ENCODE assay signal across 9 mouse cellular contexts in genomic region chr12:112263283-112264056, GRCm38 (mm10).
DNase-seq lines count a peak whose midpoint lies in the region; ATAC-seq and TF ChIP-seq lines count a peak whose summit lies in the region.
"Had no signal": no experiment of that assay in that cellular context is flagged by ENCODE, and none has a peak within 500 bp of the region (broad histone marks: within the 10 kb centered on the region; RNA-seq: fewer than 3 reads in every experiment).

No protein-coding gene starts in this region.

- H3K4me1 ChIP-seq in lung, postnatal 0 days (ENCODE audit: insufficient read depth, low read depth, low read length) = no peaks in the 10 kb centered on the region

- H3K4me2 ChIP-seq in lung, postnatal 0 days (replicated peaks; ENCODE audit: low read depth, low read length) = no peak overlapping the region
- H3K4me2 ChIP-seq: embryonic facial prominence, embryonic 13.5 days had no signal

- no peak for ATAC-seq in inflammation-experienced regulatory T-cells, adult 6 months
- ATAC-seq in lung, postnatal 0 days = no peak

- 72% methylated on average over 14 of the region's 14 CpGs for WGBS in lung, postnatal 0 days

- no peak for TF ChIP-seq EP300 in lung, postnatal 0 days (IDR thresholded peaks at IDR 0.05)

- DNase-seq in adrenal gland, postnatal 14 days = peak; percentile 58
- DNase-seq in adrenal gland, adult 18-20 months (ENCODE audit: low spot score in 2 of 2) = no peak
- DNase-seq in MN1 (ENCODE audit: low spot score) = peak; percentile 61
- DNase-seq in cerebellum, postnatal 4 days (ENCODE audit: low spot score in 2 of 2) = peak; percentile 51 to 84
- DNase-seq in layer of hippocampus, adult 9-10 months (ENCODE audit: low spot score) = peak; percentile 61
- no peak for DNase-seq in lung, postnatal 0 days (ENCODE audit: low spot score)
- no peak for DNase-seq in kidney, postnatal 36 days

- TF ChIP-seq CTCF in lung, postnatal 0 days (IDR thresholded peaks at IDR 0.05) = no peak

- H3K4me3 ChIP-seq in lung, postnatal 0 days (ENCODE audit: low read depth, low read length) = no peak overlapping the region
- H3K4me3 ChIP-seq: embryonic facial prominence, embryonic 13.5 days had no signal

- no peak overlapping the region for H3K27ac ChIP-seq in lung, postnatal 0 days (ENCODE audit: low read length)
- H3K27ac ChIP-seq: embryonic facial prominence, embryonic 13.5 days had no signal

- no peak overlapping the region for H3K9ac ChIP-seq in lung, postnatal 0 days (replicated peaks; ENCODE audit: low read depth)
- H3K9ac ChIP-seq: embryonic facial prominence, embryonic 13.5 days had no signal

- H3K9me3 ChIP-seq in lung, postnatal 0 days (ENCODE audit: low read length) = no peaks in the 10 kb centered on the region
- H3K9me3 ChIP-seq: embryonic facial prominence, embryonic 13.5 days had no signal

- no peaks in the 10 kb centered on the region for H3K27me3 ChIP-seq in lung, postnatal 0 days (replicated peaks; ENCODE audit: insufficient read depth, low read length)

- H3K36me3 ChIP-seq in lung, postnatal 0 days (ENCODE audit: insufficient read depth, low read length) = no peaks in the 10 kb centered on the region
- H3K36me3 ChIP-seq: embryonic facial prominence, embryonic 13.5 days had no signal

Comparison
In these comparisons a context has a peak if more than half of its experiments do, and no peak if none do; other contexts are left out.
1. DNase-seq: peak in adrenal gland, postnatal 14 days (single experiment), MN1 (single experiment), cerebellum, postnatal 4 days (2 of 2) and layer of hippocampus, adult 9-10 months (single experiment); none in adrenal gland, adult 18-20 months (0 of 2), lung, postnatal 0 days (single experiment) and kidney, postnatal 36 days (0 of 2).